Mouse (Mus musculus) brown adipose tissue, adult 24 weeks (tissue): ENCODE results near the gene Siah3. TPM values are rescaled to one million over a fixed set of nuclear protein-coding genes. Genes with fewer than 3 reads are reported as not detected.

ENCODE experiments used
- H3K27ac ChIP-seq: fragments of 200-500 bp; replicated peaks from 2 replicates; pipeline ENCODE4 v1.5.1; 2012; ENCODE audit warnings: low read depth, mild to moderate bottlenecking, low read length
- H3K4me1 ChIP-seq: fragments of 200-500 bp; 2 replicates; pipeline ENCODE4 v1.6.1; 2012; ENCODE audit warnings: low read length, mixed read lengths; ENCODE audit not compliant: control insufficient read depth, insufficient read depth, insufficient read length
- H3K4me3 ChIP-seq: fragments of 200-500 bp; 2 replicates; pipeline ENCODE4 v1.5.1; 2012; ENCODE audit warnings: low read depth, mild to moderate bottlenecking, low read length, moderate library complexity; ENCODE audit not compliant: insufficient read depth
- polyA plus RNA-seq: library from polyadenylated mRNA; stranded (reverse); fragments of >200 nt; gene quantifications from 2 replicates; pipeline ENCODE4 v1.2.4, GENCODE M21; 2012; ENCODE audit not compliant: missing spikeins, insufficient read depth, insufficient read length

The Siah3 gene
- polyA plus RNA-seq, 1 experiment, result not detected

- no peak overlapping the region for H3K4me3 ChIP-seq
- no peaks in the 10 kb centered on the region for H3K4me1 ChIP-seq
- no peak overlapping the region for H3K27ac ChIP-seq
These were observed 37.9 kb downstream of the Siah3 start for GRCm38 (mm10) chr14:75493555-75494194.

GRCm38 (mm10) chr14:75494926-75495325 is 39.1 kb downstream of the Siah3 start:
- no peak overlapping the region for H3K27ac ChIP-seq
- H3K4me3 ChIP-seq, result no peak overlapping the region

GRCm38 (mm10) chr14:75501501-75501990 is 45.8 kb downstream of the Siah3 start:
- Histone ChIP-seq H3K27ac (no peak overlapping the region), H3K4me3 (no peak overlapping the region), H3K4me1 (no peaks in the 10 kb centered on the region)

More at GRCm38 (mm10) chr14:75494926-75495325, 39.1 kb downstream of the Siah3 start:
- no peaks in the 10 kb centered on the region for H3K4me1 ChIP-seq

GRCm38 (mm10) chr14:75502446-75502845 is 46.7 kb downstream of the Siah3 start:
- no peaks in the 10 kb centered on the region for H3K4me1 ChIP-seq
- H3K4me3 ChIP-seq, result no peak overlapping the region
- H3K27ac ChIP-seq, result no peak overlapping the region

- Histone ChIP-seq H3K4me1 (no peaks in the 10 kb centered on the region), H3K27ac (no peak overlapping the region), H3K4me3 (no peak overlapping the region)
These were observed 48.5 kb downstream of the Siah3 start for GRCm38 (mm10) chr14:75504255-75504654.

GRCm38 (mm10) chr14:75505126-75505840 is 49.5 kb downstream of the Siah3 start:
- Histone ChIP-seq H3K4me1 (no peaks in the 10 kb centered on the region), H3K27ac (no peak overlapping the region), H3K4me3 (no peak overlapping the region)

- no peaks in the 10 kb centered on the region for H3K4me1 ChIP-seq
- no peak overlapping the region for H3K4me3 ChIP-seq
- H3K27ac ChIP-seq, result no peak overlapping the region
These were observed 50.5 kb downstream of the Siah3 start for GRCm38 (mm10) chr14:75506246-75506645.

- Histone ChIP-seq H3K4me1 (no peaks in the 10 kb centered on the region), H3K27ac (no peak overlapping the region), H3K4me3 (no peak overlapping the region)
These were observed 54.3 kb downstream of the Siah3 start for GRCm38 (mm10) chr14:75510125-75510524.

- Histone ChIP-seq H3K27ac (no peak overlapping the region), H3K4me3 (no peak overlapping the region), H3K4me1 (no peaks in the 10 kb centered on the region)
These were observed 57.2 kb downstream of the Siah3 start for GRCm38 (mm10) chr14:75512946-75513345.

GRCm38 (mm10) chr14:75516161-75516560 is 60.4 kb downstream of the Siah3 start:
- no peaks in the 10 kb centered on the region for H3K4me1 ChIP-seq
- no peak overlapping the region for H3K27ac ChIP-seq
- H3K4me3 ChIP-seq, result no peak overlapping the region

GRCm38 (mm10) chr14:75516917-75517595 is 61.3 kb downstream of the Siah3 start:
- no peak overlapping the region for H3K4me3 ChIP-seq
- no peak overlapping the region for H3K27ac ChIP-seq
- H3K4me1 ChIP-seq, result no peaks in the 10 kb centered on the region

GRCm38 (mm10) chr14:75518196-75518887 is 62.6 kb downstream of the Siah3 start:
- Histone ChIP-seq H3K4me3 (no peak overlapping the region), H3K27ac (no peak overlapping the region), H3K4me1 (no peaks in the 10 kb centered on the region)

GRCm38 (mm10) chr14:75518899-75519298 is 63.1 kb downstream of the Siah3 start:
- H3K4me3 ChIP-seq, result no peak overlapping the region
- no peaks in the 10 kb centered on the region for H3K4me1 ChIP-seq
- no peak overlapping the region for H3K27ac ChIP-seq

GRCm38 (mm10) chr14:75519668-75520067 is 63.9 kb downstream of the Siah3 start:
- no peak overlapping the region for H3K27ac ChIP-seq
- no peaks in the 10 kb centered on the region for H3K4me1 ChIP-seq
- H3K4me3 ChIP-seq, result no peak overlapping the region

- no peak overlapping the region for H3K4me3 ChIP-seq
- no peak overlapping the region for H3K27ac ChIP-seq
- H3K4me1 ChIP-seq, result no peaks in the 10 kb centered on the region; the same call in 1 of the 2 replicates
These were observed 68.9 kb downstream of the Siah3 start for GRCm38 (mm10) chr14:75524648-75525047.
